Mouse (Mus musculus): ENCODE results near the gene Defb30. TPM values are rescaled to one million over a fixed set of nuclear protein-coding genes. Genes with fewer than 3 reads are reported as not detected.

Gene Defb30
- polyA plus RNA-seq, 1 experiment from 2014 or later = not detected

DNA sequence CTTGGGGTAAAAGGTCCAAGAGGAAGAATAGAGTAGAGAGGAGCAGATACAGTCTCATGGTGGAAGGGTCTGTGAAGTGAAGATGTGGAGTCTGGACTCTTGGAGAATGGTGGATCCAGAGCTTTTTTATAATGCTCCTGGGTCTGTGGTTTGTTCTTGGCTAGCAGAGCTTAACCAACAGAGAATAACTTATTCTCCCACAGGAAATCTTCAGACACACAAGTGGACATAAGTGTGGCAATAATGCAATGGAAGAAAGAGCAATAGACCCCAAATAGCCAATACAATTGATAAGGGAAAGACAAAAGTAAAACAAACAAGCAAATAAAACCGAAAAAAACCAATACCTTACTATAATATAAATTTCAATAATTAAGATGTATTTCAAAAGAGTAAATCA is 65.3 kb downstream of the Defb30 start, which contains the start of gene Defb48:
TSS of gene Defb48 (minus strand) at position 101 of the 400 bp plus-strand sequence.
- 76% methylated on average over 1 of the region's 1 CpGs for WGBS
- Histone ChIP-seq H3K4me1 (ENCODE audit: control insufficient read depth, insufficient read depth, low read length) (no peaks in the 10 kb centered on the region), H3K27ac (ENCODE audit: low read depth, low read length) (no peak within 1 kb of the TSS), H3K4me2 (no peak within 1 kb of the TSS), H3K36me3 (ENCODE audit: control insufficient read depth, insufficient read depth, low read length) (no peaks in the 10 kb centered on the region), H3K4me3 (ENCODE audit: low read depth, low read length) (no peak within 1 kb of the TSS), H3K9ac (ENCODE audit: low read length) (no peak within 1 kb of the TSS), H3K9me3 (ENCODE audit: control insufficient read depth, low read length) (peaks cover 3% of the 10 kb centered on the region; the same call in 1 of the 2 replicates), H3K27me3 (ENCODE audit: control insufficient read depth, insufficient read depth, low read length) (no peaks in the 10 kb centered on the region)
- DNase-seq (ENCODE audit: low spot score, missing footprints) (peak; percentile 66), ATAC-seq (ENCODE audit: low FRiP score) (no peak)

Other genes starting within 250 kb of the Defb30 start
- gene Wdfy2, start 212.3 kb downstream of the Defb30 start, polyA plus RNA-seq (2014; fragmentation: Nextera tagmentation; extraction: Ambion mirVana) = 14.9 and 15.9 TPM in 2 replicates
- not detected in 2 replicates for gene Defb48, start 65.5 kb downstream of the Defb30 start, polyA plus RNA-seq (2014; fragmentation: Nextera tagmentation; extraction: Ambion mirVana)
- not detected in 2 replicates for gene Defb47, start 51.9 kb downstream of the Defb30 start, polyA plus RNA-seq (2014; fragmentation: Nextera tagmentation; extraction: Ambion mirVana)
- gene Defb43, start 38.2 kb downstream of the Defb30 start, polyA plus RNA-seq (2014; fragmentation: Nextera tagmentation; extraction: Ambion mirVana) = not detected in 2 replicates
- gene Defb42, start 3.0 kb downstream of the Defb30 start, polyA plus RNA-seq (2014; fragmentation: Nextera tagmentation; extraction: Ambion mirVana) = not detected in 2 replicates

Data from midbrain, embryonic 11.5 days (tissue).